ENCODE assay signal across 10 mouse cellular contexts in the genomic region with DNA sequence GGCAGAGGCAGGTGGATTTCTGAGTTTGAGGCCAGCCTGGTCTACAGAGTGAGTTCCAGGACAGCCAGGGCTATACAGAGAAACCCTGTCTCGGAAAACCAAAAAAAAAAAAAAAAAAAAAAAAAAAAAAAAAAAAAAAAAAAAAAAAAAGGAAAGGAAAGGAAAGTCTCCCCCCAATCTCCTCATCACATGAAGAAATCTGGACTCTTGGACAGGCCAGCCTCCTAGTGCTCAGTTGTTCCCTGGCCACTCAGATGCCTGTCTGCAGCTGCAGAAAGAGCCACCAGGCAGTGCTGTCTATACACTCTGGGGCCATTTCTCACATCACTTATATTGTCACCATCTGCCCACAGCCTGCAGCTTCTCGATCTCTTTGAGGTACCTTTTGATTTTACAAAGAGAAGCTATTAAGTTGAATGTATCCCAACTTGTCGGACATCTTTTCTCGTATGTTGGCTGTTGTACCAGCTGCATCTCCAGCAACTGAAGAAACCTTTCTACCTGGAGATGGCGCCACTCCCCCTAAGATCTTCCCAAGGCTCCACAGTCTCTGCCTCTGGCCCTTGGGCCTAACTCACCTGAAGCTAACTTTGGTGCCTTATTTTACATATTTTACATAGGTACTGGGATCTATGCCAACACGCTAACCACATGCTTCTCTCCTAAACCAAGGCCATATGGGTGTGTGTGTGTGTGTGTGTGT. TPM values are rescaled to one million over a fixed set of nuclear protein-coding genes. Genes with fewer than 3 reads are reported as not detected.
DNase-seq lines count a peak whose midpoint lies in the region; ATAC-seq lines count a peak whose summit lies in the region.
"Had no signal": no experiment of that assay in that cellular context is flagged by ENCODE, and none has a peak within 500 bp of the region (broad histone marks: within the 10 kb centered on the region; RNA-seq: fewer than 3 reads in every experiment).

No protein-coding gene starts in this region.

- no peaks in the 10 kb centered on the region for H3K4me1 ChIP-seq in intestine, embryonic 14.5 days (replicated peaks; ENCODE audit: control insufficient read depth, insufficient read depth, low read length)
- no peaks in the 10 kb centered on the region for H3K4me1 ChIP-seq in intestine, embryonic 16.5 days (ENCODE audit: control insufficient read depth, insufficient read depth, low read length)
- H3K4me1 ChIP-seq in embryonic facial prominence, embryonic 14.5 days (ENCODE audit: control insufficient read depth, insufficient read depth, low read length), result no peaks in the 10 kb centered on the region
- no peaks in the 10 kb centered on the region for H3K4me1 ChIP-seq in neural tube, embryonic 15.5 days

- no peaks in the 10 kb centered on the region for H3K27me3 ChIP-seq in intestine, embryonic 14.5 days (replicated peaks; ENCODE audit: control insufficient read depth, insufficient read depth, low read length)
- no peaks in the 10 kb centered on the region for H3K27me3 ChIP-seq in intestine, embryonic 16.5 days (replicated peaks; ENCODE audit: control insufficient read depth, insufficient read depth, low read length)
- no peaks in the 10 kb centered on the region for H3K27me3 ChIP-seq in embryonic facial prominence, embryonic 14.5 days (replicated peaks; ENCODE audit: control insufficient read depth, insufficient read depth, low read length)
- H3K27me3 ChIP-seq in neural tube, embryonic 15.5 days (replicated peaks), result no peaks in the 10 kb centered on the region
- H3K27me3 ChIP-seq: embryonic facial prominence, embryonic 13.5 days; liver, embryonic 13.5 days had no signal

- H3K36me3 ChIP-seq in intestine, embryonic 14.5 days (ENCODE audit: control insufficient read depth, insufficient read depth, low read length), result no peaks in the 10 kb centered on the region
- no peaks in the 10 kb centered on the region for H3K36me3 ChIP-seq in intestine, embryonic 16.5 days (ENCODE audit: control insufficient read depth, insufficient read depth, low read length)
- peaks cover 3% of the 10 kb centered on the region; the same call in 1 of the 2 replicates for H3K36me3 ChIP-seq in embryonic facial prominence, embryonic 14.5 days (ENCODE audit: control insufficient read depth, insufficient read depth, low read length)
- peaks cover 13% of the 10 kb centered on the region for H3K36me3 ChIP-seq in neural tube, embryonic 15.5 days
- H3K36me3 ChIP-seq: liver, embryonic 13.5 days had no signal

- ATAC-seq in intestine, embryonic 14.5 days (replicated peaks; ENCODE audit: low FRiP score, low TSS enrichment, low read depth), result no peak
- no peak for ATAC-seq in intestine, embryonic 16.5 days
- ATAC-seq in embryonic facial prominence, embryonic 14.5 days (ENCODE audit: low read depth), result 0 out of 2 replicates have a peak, but pooled peaks have one; percentile 15
- no peak for ATAC-seq in neural tube, embryonic 15.5 days (ENCODE audit: low FRiP score)
- ATAC-seq in erythroblast, adult 5-6 weeks (replicated peaks; ENCODE audit: low FRiP score, poor library complexity, severe bottlenecking), result no peak

- no peak overlapping the region for H3K4me3 ChIP-seq in intestine, embryonic 14.5 days (ENCODE audit: low read depth, low read length)
- H3K4me3 ChIP-seq in intestine, embryonic 16.5 days (ENCODE audit: low read length), result no peak overlapping the region
- H3K4me3 ChIP-seq in embryonic facial prominence, embryonic 14.5 days (ENCODE audit: low read depth, low read length), result no peak overlapping the region
- H3K4me3 ChIP-seq in neural tube, embryonic 15.5 days (replicated peaks), result no peak overlapping the region
- H3K4me3 ChIP-seq: embryonic facial prominence, embryonic 13.5 days; liver, embryonic 13.5 days had no signal

- H3K4me2 ChIP-seq in intestine, embryonic 14.5 days (ENCODE audit: low read length), result no peak overlapping the region
- H3K4me2 ChIP-seq in intestine, embryonic 16.5 days (ENCODE audit: low read depth, low read length), result no peak overlapping the region
- H3K4me2 ChIP-seq in embryonic facial prominence, embryonic 14.5 days (ENCODE audit: low read depth, low read length), result no peak overlapping the region
- H3K4me2 ChIP-seq in neural tube, embryonic 15.5 days, result no peak overlapping the region
- H3K4me2 ChIP-seq: embryonic facial prominence, embryonic 13.5 days; liver, embryonic 13.5 days had no signal

- no peaks in the 10 kb centered on the region for H3K9me3 ChIP-seq in intestine, embryonic 14.5 days (ENCODE audit: control insufficient read depth, low read length)
- no peaks in the 10 kb centered on the region for H3K9me3 ChIP-seq in intestine, embryonic 16.5 days (ENCODE audit: control insufficient read depth, low read length)
- no peaks in the 10 kb centered on the region for H3K9me3 ChIP-seq in embryonic facial prominence, embryonic 14.5 days (ENCODE audit: control insufficient read depth, low read length)
- no peaks in the 10 kb centered on the region for H3K9me3 ChIP-seq in neural tube, embryonic 15.5 days (replicated peaks)
- H3K9me3 ChIP-seq: embryonic facial prominence, embryonic 13.5 days; liver, embryonic 13.5 days had no signal

- H3K27ac ChIP-seq in intestine, embryonic 14.5 days (ENCODE audit: low read depth), result no peak overlapping the region
- H3K27ac ChIP-seq in intestine, embryonic 16.5 days (ENCODE audit: low read length), result no peak overlapping the region
- no peak overlapping the region for H3K27ac ChIP-seq in embryonic facial prominence, embryonic 14.5 days (replicated peaks; ENCODE audit: low read depth, low read length)
- no peak overlapping the region for H3K27ac ChIP-seq in neural tube, embryonic 15.5 days (replicated peaks)
- H3K27ac ChIP-seq: embryonic facial prominence, embryonic 13.5 days; liver, embryonic 13.5 days had no signal

- 76% methylated on average over 6 of the region's 6 CpGs for WGBS in intestine, embryonic 14.5 days
- 75% methylated on average over 6 of the region's 6 CpGs for WGBS in intestine, embryonic 16.5 days
- 74% methylated on average over 6 of the region's 6 CpGs for WGBS in embryonic facial prominence, embryonic 14.5 days
- 71% methylated on average over 6 of the region's 6 CpGs for WGBS in neural tube, embryonic 15.5 days

- DNase-seq in intestine, embryonic 14.5 days (ENCODE audit: low spot score), result peak; percentile 65
- peak; percentile 71 to 79 for DNase-seq in B cell, adult 2 months
- peak; percentile 36 for DNase-seq in MN1 (ENCODE audit: low spot score)
- peak; percentile 20 for DNase-seq in embryonic facial prominence, embryonic 14.5 days (ENCODE audit: low spot score)
- peak; percentile 68 for DNase-seq in lung, postnatal 36 days
- DNase-seq: liver, embryonic 13.5 days had no signal

- no peak overlapping the region for H3K9ac ChIP-seq in intestine, embryonic 14.5 days (ENCODE audit: low read length)
- no peak overlapping the region for H3K9ac ChIP-seq in intestine, embryonic 16.5 days (ENCODE audit: low read depth, low read length)
- H3K9ac ChIP-seq in embryonic facial prominence, embryonic 14.5 days (ENCODE audit: low read depth, low read length), result no peak overlapping the region
- H3K9ac ChIP-seq in neural tube, embryonic 15.5 days (replicated peaks), result no peak overlapping the region
- H3K9ac ChIP-seq: embryonic facial prominence, embryonic 13.5 days; liver, embryonic 13.5 days had no signal

RNA-seq across cellular contexts. Expression of a gene that starts 18.6 kb away (rescaled TPM):
- polyA plus RNA-seq in intestine, embryonic 14.5 days (2014; fragmentation: Nextera tagmentation; extraction: Ambion mirVana), result 5.7 and 6.6 TPM in 2 replicates
- 6.3 and 7.8 TPM in 2 replicates for polyA plus RNA-seq in intestine, embryonic 16.5 days (2015; fragmentation: Nextera tagmentation; extraction: Ambion mirVana)
- polyA plus RNA-seq in embryonic facial prominence, embryonic 14.5 days (2014; fragmentation: Nextera tagmentation; extraction: Ambion mirVana), result 6.0 and 7.7 TPM in 2 replicates
- polyA plus RNA-seq in neural tube, embryonic 15.5 days (2015; fragmentation: Nextera tagmentation; extraction: Ambion mirVana), result 16.8 and 19.7 TPM in 2 replicates
- total RNA-seq in erythroblast, adult 5-6 weeks (2015; ENCODE audit: low replicate concordance), result 0.77 and 0.84 TPM in 2 replicates
- 0.34 and 4.7 TPM in 2 replicates for total RNA-seq in erythroblast, adult 5-6 weeks (2017; ENCODE audit: low replicate concordance)

Comparison
In these comparisons a context has a peak if more than half of its experiments do, and no peak if none do; other contexts are left out.
1. DNase-seq: peak in every context shown above with its lines; median percentile 75 in B cell, adult 2 months; 68 in lung, postnatal 36 days; 65 in intestine, embryonic 14.5 days; 36 in MN1; 20 in embryonic facial prominence, embryonic 14.5 days.